Mouse (Mus musculus) mesoderm, embryonic 11.5 days (tissue): ENCODE results near the gene Fam208b.
"Not testable (repeated sequence)": the region's sequence is repeated elsewhere in the genome, so short reads cannot be mapped to it uniquely, and the experiment has no call there.

Experiments used
- DNase-seq: peaks from one replicate; pipeline ENCODE4 v3.0.0-alpha.2; 2012; ENCODE audit warnings: low read depth, low spot score

Gene Fam208b

DNA sequence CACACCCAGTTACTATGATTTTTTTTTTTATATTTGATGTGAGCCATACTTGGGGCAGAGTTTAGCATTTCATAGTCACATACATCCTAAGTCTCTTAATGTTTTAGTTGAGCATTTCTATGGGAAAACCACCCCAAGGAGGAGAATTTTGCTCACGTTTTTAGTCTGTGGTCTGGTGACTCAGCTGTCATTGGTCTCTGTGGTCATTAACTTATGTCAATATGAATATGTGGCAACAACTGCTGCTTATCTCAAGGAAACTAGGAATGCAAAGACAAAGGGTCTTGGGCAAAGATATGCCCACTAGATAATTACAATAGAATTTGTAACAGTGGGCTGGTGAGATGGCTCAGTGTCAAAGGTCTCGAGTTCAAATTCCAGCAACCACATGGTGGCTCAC lies 47.0 kb downstream of the Fam208b start:
- DNase-seq: no peak

DNA sequence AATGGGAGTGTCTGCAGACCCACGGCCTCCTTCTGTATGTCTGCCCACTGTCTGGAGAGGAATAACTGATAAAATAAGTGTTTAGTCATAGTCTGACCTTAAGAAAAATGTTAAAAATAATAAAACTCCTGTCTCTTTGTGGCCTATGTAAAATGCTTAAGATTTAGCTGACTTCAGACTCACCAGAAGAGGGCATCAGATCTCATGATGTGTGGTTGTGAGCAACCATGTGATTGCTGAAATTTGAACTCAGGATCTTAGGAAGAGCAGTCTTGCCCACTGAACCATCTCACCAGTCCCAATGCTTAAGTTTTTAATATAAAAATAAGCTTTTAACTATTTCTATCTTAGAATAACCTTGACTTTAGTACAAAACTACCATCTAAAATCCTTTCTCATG lies 47.8 kb downstream of the Fam208b start:
- no peak for DNase-seq

DNA sequence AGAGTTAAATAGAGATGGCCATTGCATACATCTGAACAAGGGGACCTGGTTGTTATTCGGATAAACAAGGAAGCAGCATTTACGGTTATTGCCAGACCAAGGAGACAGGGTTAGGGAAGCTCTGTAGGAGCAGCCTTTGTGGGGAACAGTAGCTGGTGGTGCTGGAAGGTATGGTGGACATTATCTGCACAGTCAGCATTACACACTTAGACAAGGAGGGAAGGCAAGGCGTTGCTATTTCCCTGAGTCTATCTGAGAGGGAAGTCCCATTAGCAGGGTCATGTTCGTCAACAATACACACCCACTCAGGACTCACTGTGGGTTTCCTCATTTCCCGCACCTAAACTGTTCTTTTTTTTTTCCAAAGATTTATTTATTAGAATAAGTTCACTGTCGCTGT lies 63.1 kb downstream of the Fam208b start:
- no peak for DNase-seq

DNA sequence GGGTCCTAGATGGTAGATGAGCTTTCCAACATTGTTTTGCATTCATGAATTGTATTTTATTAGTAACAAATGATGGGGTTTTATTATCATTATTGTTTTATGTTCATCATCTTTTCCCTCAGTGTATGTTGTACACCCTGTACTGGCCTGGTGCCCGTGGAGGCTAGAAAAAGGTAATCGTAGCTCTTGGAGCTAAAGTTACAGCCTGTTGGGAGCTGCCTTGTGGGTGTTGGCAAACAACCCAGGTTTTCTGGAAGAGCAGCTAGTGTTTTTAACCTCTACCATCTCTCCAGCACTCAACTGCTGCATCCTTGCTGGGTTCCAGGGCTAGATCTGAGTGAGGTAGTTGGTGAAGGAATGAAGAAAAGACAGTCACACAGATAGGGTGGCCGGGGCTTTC lies 63.5 kb downstream of the Fam208b start:
- no peak for DNase-seq

DNA sequence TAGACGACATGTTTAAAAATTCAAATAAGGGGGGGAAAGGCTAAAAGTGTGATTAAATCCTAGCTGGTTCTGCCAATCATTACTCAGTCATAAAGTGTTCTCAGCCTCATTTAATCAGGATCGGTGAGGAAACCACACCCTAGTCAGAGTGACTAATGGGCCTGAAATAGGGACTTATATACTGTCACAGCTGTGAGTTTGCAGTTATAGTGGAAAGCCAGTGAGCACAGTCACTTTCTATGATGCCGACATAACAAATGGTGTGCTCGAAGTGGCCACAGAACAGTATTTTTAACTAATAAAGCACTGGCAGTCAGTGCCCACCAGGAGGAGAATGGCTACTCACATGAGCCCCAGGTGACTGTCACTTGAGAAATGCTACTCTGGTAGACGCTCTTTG lies 66.0 kb downstream of the Fam208b start:
- no peak for DNase-seq

DNA sequence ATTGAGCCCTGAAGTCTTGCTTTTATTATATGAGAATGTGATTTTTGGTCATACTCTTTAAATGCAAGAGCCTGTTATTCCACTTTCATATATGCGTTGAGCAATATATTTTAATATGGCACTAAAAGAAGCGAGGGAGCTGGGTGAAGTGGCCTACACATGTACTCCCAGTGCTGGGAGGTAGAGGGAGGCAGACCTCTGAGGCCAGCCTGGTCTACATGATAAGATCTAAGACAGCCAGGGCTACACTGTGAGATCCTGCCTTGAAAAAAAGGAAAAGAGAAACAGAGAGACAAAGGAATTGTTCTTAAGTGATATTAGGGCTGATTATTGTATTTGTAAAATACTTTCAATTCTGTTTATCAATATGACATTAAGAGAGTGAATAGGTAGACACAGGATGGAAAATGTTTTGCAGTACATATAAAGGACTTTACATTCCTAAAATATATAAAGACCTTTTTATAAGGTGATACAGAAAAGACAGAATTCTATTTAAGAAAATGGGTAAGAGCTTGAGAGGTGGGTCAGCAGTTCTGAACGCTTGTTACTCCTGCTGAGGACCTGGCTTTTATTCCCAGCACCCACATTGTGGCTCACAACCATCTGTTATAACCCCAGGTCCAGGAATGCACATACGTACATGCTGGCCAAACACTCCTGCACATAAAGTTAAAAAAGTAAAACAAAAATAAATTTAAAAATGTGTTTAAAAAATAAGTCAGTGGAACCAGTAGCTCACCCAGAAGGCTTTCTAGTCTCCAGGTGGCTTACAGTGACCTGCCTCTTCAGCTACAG lies 66.6 kb downstream of the Fam208b start:
- DNase-seq: no peak

DNA sequence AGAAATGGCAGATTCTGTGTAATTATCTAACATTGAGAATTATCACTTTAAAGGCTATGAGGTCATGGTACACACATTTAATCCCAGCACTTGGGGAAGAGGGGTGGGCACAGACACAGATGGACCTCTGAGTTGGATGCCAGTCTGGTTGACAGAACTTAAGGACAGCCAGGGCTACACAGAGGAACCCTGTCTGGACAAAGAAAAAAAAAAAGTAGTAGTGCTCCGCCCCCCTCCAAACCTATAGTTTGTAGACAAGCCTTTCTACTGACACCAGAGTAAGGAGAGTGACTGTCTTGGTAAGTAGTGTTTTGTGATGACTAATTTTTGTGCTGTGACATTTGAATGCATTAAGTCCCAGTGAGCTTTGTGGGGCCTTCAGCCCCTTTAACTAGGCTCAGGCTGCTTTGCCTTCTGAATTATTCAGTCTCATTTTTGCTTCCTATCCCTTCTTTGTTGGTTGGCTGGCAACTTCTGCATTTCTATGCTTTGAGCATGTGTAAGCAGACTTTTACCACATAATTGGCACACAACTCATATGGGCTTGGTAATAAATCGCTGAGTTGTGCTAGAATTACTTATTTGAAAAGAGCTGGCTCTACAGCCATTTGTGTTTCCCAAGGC lies 69.6 kb downstream of the Fam208b start:
- DNase-seq: peak; percentile 11

DNA sequence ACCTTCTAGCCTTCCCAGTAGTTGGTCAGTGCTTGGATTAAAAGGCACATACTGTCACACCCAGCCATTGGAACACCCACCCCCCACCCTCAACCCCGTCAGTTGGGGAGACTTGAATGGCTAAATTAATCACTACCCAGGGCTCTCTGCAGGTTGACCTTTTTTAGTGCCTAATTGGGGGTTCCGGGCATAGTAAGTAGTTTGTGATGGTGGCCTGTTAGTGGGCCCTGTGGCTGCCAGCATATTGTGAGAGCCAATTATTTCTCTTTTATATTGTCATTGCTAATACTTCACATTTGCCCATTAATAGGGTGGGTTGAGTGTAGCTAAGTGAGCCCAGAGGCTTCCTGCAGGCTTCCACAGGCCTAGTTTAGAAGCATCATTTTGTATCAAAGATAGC lies 70.7 kb downstream of the Fam208b start:
- no peak for DNase-seq

DNA sequence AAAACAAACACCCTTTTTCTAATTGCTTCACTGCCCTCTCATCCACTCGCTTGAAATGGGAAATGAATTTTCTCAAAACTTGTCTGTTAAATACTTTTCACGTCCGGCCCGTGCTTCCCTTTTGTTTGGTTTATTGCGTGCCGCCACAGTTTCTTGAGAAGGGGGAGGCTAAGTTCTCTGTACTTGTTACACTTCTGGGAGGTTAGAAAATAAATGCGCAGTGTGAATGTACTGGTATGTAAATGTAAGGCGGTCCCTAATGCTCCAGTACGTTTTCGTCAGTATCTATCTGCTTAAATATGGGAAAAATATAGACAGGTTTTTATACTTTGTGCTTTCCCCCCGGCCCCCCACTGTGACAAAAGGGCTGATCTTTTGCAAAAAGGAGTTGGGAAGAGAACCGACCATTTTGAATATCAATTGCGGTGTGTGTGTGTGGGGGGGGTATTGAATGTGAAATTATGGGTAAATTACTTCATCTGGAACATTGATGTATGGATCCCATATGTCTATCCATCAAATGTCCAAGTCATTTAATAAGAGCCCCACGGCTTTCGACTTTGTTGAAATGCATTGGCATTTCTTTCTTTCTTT lies 71.8 kb downstream of the Fam208b start:
- DNase-seq: peak; percentile 24

DNA sequence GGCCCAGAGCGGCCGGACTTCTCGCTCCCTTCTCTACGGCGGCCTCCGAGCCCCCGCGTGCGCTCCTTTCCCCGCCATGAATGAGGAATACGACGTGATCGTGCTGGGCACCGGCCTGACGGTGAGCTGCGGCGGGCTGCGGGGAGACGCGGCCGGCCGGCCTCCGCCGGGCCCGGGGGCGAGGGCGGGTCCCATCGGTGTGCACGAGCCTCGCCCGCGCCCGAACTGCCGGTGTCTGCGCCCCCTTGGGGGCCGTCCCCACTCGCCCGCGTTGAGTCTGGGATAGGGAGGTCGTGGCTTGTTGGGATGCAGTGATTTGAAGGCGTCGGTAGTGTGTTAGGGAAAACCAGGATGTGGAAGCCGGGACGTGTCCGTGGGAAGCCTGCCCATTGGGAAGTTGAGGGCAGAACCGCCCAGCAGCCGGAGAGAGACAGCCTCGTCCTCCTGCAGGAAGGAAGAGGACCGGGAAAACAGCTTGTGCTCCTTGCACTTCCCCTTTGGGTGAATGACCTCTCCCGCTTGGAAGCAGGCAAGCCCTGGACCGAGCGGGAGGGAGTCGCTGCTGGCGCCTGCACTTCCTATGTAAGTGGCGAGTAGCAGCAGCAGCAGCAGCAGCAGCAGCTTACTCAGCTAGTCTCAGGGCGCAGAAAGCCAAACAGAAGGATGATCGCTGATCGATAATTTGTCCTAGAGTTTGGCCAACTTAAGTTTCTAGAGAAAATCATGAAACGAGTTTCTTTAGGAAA lies 72.5 kb downstream of the Fam208b start:
- DNase-seq: peak; percentile 73

DNA sequence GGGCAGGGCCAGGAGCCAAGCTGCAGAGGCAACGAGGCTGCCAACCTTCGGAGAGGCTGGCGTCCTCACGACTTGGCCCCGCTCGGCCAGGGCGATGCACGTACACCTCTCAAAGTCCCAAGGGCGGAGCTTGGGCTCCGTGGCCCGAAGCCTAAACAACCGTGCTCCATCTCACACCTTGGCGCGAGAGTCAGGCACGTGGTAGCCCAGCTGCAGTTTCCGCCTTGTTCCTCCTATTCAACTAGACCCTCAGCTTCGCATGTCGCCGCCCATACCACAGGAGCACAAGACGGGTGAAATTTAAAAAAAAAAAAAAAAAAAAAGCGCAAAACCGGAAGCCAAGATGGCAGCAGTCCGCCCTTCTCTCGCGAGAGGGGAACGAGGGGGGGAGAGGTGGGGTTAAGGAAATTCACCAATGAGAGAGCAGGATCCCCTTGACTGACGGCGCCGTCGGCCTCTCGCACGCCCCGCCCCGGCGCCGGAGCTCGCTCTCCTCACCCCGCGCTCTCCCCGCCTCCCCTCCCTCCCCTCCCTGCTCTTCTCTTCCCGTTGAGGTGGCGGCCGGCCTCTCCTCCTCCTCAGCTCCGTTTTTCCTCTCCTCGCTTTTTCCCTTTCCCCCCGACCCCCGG lies 73.2 kb downstream of the Fam208b start, which contains the start of gene Gdi2:
Gene Gdi2 (plus strand): TSS at position 470 of the 629 bp plus-strand sequence.
- DNase-seq: peak; percentile 99

DNA sequence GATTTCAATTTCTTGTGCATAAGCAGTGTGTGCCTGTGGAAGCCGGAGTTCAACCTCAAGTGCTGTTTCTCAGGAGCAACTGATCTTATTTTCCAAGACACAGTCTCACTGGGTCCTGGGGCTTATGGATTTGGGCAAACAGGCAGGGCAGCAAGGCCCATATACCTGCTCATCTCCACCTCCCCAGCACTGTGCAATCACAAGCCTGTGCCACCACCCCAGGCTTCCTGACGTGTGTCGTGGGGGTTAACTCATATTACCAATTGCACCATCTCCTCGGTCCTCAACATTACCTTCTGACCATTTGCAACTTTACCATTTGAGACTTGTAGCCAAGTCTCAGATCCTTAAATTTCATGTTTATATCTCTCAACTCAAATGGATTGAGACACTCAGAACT lies 76.8 kb downstream of the Fam208b start:
- DNase-seq: no peak

DNA sequence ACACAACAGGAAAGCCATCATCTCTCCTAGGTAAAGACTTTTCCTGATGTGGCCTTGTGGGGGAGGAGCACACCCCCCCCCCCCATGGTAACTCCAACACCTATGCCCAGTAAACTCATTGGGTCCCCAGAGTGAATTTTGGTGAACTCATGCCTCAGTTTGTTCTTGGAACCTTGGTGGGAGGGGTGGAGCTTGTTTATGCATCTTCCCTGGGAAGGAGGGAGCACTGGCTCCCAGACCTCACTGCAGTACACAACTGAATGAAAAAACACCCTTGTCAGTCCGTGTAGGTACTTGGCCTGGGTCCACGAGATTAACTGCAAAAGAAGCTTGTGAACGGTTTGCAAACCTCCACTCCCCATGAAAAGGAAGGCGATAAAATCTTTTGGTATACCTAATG lies 78.5 kb downstream of the Fam208b start:
- DNase-seq: no peak

DNA sequence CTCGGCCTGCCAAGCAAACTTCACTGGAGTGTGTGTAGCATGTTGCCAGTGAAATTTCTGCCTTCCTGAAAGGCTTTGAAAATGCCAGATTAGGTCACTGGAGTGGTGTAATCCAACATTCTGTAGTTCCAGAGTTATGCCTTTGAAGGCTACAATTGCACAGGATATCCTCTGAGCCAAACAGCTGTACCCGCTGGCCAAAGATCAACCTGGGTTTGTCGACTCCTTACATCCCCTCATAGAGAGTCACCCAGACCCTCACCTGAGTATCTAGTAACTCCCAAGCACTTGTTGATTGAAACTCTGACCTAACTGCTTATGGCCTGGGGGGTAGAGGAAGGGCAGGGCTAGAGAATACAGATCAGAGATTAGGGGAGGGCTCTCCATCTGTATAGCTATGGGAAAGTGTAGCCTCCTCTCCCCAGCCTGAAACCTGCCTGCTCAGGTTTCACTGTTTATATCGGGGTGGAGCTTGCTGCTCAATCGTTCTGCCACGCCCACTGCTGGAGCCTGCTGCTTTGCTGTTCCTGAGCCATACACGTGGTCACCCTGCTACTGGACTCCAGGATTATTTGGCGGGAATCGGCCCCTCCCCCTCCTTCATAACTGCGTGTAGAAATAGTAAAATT lies 79.1 kb downstream of the Fam208b start:
- DNase-seq: peak; percentile 16

DNA sequence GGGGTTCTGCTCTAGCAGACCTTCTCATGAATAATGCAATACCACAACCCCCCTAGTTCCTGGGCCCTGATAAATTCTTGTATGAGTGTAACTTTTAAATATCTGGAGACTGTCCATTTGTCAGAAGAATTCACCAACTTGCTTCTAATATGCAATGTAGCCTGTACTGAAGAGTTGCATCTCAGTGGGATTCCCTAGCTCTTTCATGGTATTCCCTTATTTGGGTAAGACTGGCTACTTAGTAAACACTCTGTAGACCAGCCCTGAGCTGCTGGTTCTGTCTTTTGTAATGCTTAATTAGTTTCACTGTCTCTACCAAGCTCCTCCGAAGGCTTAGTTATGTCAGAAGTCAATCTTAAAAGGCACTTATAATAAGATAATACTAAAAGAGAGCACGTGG lies 79.7 kb downstream of the Fam208b start:
- not testable (repeated sequence) for DNase-seq

DNA sequence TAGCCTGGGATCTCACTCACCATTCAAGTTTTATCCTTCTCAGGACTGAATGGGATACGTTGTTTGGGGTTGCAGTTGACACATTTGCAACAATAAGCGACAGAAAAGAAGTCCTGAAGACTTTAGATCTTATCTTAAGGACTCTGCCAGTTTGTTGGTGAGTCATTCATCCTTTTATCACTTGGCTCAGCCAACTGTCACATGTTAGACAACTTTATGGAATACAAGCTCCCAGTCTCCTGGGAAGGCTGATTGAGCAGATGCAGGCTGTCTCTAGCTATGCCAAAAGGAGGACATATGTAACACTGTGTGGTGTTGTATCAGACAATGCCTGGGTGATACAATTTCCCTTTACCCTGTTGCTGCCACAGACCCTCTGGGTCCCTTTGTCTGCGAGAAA lies 80.5 kb downstream of the Fam208b start:
- DNase-seq: no peak

DNA sequence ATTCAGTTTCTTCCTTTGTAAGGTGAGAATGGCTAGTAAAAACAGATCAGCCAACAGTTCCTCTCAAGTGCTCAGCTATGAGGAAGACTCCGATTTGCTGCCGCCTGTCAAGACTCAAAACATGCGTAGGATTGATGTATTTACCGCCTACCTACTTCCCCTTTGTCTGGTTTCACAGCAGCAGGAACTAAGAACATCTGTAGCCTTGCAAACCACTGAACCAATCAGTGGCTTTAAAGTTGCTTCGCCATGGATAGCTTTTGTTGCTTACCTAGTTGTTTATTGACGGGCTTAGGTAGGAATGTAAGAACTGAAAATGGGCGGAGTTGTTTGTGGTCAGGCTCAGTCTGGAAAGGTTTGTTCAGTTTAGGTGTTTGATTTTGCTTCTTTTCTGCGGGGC lies 84.6 kb downstream of the Fam208b start:
- DNase-seq: no peak

DNA sequence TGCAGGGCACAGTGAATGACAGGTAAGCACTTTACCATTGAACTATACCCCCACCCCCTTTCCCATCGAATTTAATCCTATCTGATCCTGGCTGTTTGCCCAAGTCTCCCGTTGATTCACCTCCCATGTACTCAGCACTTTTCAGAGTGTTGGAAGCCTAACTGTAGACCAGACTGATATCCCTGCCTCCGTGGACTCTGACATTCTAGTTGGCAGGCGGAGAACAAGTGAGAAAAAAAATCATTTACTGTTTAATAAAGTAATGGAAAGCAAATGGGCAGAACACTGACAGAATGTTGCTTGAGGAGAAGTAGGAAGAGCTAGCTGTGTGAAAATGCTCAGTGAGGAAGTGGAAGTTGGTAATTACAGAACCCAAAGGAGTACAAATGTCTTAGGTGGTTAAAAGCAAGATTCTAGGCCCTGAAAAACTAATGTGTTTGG lies 85.3 kb downstream of the Fam208b start:
- DNase-seq: no peak

DNA sequence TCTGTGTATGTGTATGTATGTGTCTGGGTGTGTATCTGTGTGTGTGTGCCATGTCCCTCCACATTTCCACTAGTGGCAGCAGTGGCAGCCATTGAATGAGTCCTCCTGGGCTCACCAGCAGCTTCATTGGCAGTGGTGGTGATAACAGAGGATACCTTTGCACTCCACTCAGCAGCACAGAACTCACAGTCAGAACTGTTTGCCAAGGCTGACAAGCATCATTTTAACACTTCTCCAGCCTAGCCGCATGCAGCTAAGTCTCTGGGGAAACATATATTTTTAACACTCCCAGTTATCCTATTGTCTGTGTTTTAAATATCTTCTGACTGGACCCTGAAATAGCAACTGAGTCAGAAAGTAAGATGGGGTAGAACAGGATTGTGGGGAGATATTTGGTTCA lies 87.0 kb downstream of the Fam208b start:
- DNase-seq: no peak

DNA sequence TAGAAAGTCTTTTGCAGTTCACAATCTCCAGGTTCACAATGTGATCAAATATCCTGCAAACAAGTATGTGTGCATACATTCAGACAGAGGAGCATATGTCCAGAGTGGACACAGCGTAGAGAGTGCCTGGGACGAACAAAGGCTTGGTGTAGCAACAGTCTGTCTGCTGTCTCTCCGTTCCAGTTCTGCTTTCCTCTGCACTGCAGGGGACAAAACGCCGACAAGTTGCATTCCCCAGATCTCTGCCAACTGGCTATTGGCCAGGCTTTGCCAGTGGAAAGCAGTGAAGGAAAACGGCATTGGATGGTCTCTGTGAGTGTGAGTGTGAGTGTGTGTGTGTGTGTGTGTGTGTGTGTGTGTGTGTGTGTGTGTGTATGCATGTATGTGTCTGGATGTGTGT lies 87.4 kb downstream of the Fam208b start:
- DNase-seq: no peak

DNA sequence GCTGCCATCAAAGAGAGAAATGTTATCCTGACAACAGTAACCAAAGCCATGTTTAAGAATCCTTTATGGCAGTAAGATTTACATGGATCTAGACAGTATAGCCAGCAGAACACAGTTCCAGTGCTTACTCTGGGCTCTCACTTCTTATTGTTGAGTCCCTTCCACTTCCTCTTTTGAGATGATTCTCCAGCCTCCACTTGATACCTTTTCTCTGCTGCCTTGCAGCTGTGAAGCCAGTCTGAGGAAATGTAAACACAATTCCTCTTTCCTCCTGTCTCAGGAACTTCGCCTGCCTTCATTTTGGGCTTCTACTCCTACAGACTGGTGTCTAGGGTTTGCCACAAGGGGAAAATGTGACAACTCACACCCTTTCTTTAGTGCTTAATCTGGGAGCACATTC lies 90.9 kb downstream of the Fam208b start:
- DNase-seq: not testable (repeated sequence)
